Mouse (Mus musculus) E14TG2a.4 (cell line): ENCODE data around the gene Ccdc157.

Experiments used
- CTCF ChIP-seq: conservative IDR thresholded peaks from 2 replicates; pipeline ENCODE4 v1.5.1; 2014; ENCODE audit warnings: low read length
- NANOG ChIP-seq: IDR thresholded peaks from 2 replicates; pipeline ENCODE4 v1.6.1; 2014; ENCODE audit warnings: borderline replicate concordance, low read length, mixed read lengths
- POU5F1 ChIP-seq: IDR thresholded peaks from 2 replicates; pipeline ENCODE4 v1.6.1; 2014; ENCODE audit warnings: low read length, borderline replicate concordance

DNA sequence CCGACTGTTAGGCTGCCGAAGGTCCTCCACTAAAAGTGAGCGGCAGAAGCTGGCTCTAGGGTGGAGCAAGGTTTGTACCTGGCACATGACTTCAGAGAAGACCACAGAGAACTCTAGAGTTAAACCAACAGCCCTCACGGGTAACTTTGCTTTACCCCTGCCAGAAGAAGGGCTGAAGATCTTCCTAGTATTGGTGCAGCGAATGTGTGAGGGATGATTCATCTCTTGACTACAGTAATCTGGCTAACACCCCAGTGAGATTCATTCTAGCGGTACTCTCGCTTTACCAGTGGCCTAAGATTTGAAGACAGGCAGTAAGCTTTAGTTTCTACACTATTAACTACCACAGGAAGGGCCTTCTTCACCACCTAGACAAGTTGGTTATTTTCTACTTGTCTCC lies 45.9 kb upstream of the Ccdc157 start:
- no peak for TF ChIP-seq NANOG
- no peak for TF ChIP-seq CTCF
- no peak for TF ChIP-seq POU5F1
